Mouse (Mus musculus) embryonic fibroblast, embryonic 13.5 days (primary cell): ENCODE results near the gene R3hdm1.

Experiments
- CTCF ChIP-seq: IDR thresholded peaks from 2 replicates; pipeline ENCODE4 v1.5.1; 2011; ENCODE audit warnings: mild to moderate bottlenecking, control low read depth, low read length, moderate library complexity, borderline replicate concordance; ENCODE audit not compliant: insufficient read depth
- POLR2A ChIP-seq: IDR thresholded peaks from 2 replicates; pipeline ENCODE4 v1.6.1; 2011; ENCODE audit warnings: low read depth, mild to moderate bottlenecking, control low read depth, low read length, moderate library complexity

DNA sequence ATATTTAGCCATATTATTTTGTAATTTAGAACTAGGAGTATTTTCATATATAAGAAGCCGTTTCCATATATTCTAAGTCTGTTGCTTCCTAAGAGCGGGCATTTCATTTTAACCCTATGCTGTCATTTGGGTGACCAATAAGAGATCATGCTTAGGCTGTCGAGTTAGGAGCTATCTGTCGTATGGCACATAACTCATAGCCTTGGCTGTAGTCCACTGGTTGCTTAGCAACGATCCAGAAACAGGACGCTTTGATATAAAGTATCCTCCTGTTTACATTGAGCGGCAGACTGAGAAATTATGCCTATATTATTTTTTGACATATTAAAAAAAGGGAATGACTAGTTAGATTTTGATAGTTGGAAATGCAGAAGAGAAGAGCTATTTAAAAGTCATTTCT is 89.3 kb downstream of the R3hdm1 start:
- no peak for TF ChIP-seq CTCF
- TF ChIP-seq POLR2A = no peak
